Mouse (Mus musculus): ENCODE measurements at regions not wholly inside any gene's neighbourhood (a gene's known extent, or its start where the extent isn't known, plus 50 kb on each side); places are given as distances from the start of the nearest gene placed in this dataset.

- Histone ChIP-seq H3K36me3 (ENCODE audit: control insufficient read depth, insufficient read depth, low read length) (no peaks in the 10 kb centered on the region), H3K9ac (ENCODE audit: low read depth, low read length) (no peak overlapping the region), H3K27me3 (replicated peaks; ENCODE audit: control insufficient read depth, insufficient read depth, low read length) (no peaks in the 10 kb centered on the region), H3K4me3 (ENCODE audit: low read length) (no peak overlapping the region), H3K4me1 (ENCODE audit: control insufficient read depth, insufficient read depth, low read depth, low read length) (peaks cover 9% of the 10 kb centered on the region), H3K9me3 (ENCODE audit: control insufficient read depth, low read length) (no peaks in the 10 kb centered on the region), H3K4me2 (ENCODE audit: low read length) (no peak overlapping the region), H3K27ac (ENCODE audit: low read depth, low read length) (no peak overlapping the region)
- WGBS: no CpG with 5 or more reads among the region's 2 CpGs
- ATAC-seq: peak; percentile 74
Measured at GRCm38 (mm10) chr8:128024774-128025222, 333.6 kb upstream of the Nrp1 start.

GRCm38 (mm10) chr8:128025251-128025856, 333.1 kb upstream of the Nrp1 start:
- 29% methylated on average over 7 of the region's 7 CpGs for WGBS
- Histone ChIP-seq H3K4me2 (ENCODE audit: low read length) (no peak overlapping the region), H3K9me3 (ENCODE audit: control insufficient read depth, low read length) (no peaks in the 10 kb centered on the region), H3K4me3 (ENCODE audit: low read length) (no peak overlapping the region), H3K9ac (ENCODE audit: low read depth, low read length) (no peak overlapping the region; the same call in 1 of the 2 replicates), H3K4me1 (ENCODE audit: control insufficient read depth, insufficient read depth, low read depth, low read length) (peaks cover 9% of the 10 kb centered on the region), H3K27ac (ENCODE audit: low read depth, low read length) (peak overlapping the region; percentile 63; the same call in 1 of the 2 replicates), H3K27me3 (replicated peaks; ENCODE audit: control insufficient read depth, insufficient read depth, low read length) (no peaks in the 10 kb centered on the region), H3K36me3 (ENCODE audit: control insufficient read depth, insufficient read depth, low read length) (no peaks in the 10 kb centered on the region)
- ATAC-seq: peak; percentile 91

- no peak for ATAC-seq
- no peak overlapping the region for H3K27ac ChIP-seq (ENCODE audit: low read depth, low read length)
- no peak overlapping the region for H3K9ac ChIP-seq (ENCODE audit: low read depth, low read length)
- no peak overlapping the region for H3K4me3 ChIP-seq (ENCODE audit: low read length)
- H3K36me3 ChIP-seq (ENCODE audit: control insufficient read depth, insufficient read depth, low read length): no peaks in the 10 kb centered on the region
- no peaks in the 10 kb centered on the region for H3K9me3 ChIP-seq (ENCODE audit: control insufficient read depth, low read length)
- H3K4me1 ChIP-seq (ENCODE audit: control insufficient read depth, insufficient read depth, low read depth, low read length): peaks cover 9% of the 10 kb centered on the region
- no peaks in the 10 kb centered on the region for H3K27me3 ChIP-seq (replicated peaks; ENCODE audit: control insufficient read depth, insufficient read depth, low read length)
- 56% methylated on average over 2 of the region's 2 CpGs for WGBS
- no peak overlapping the region for H3K4me2 ChIP-seq (ENCODE audit: low read length)
Measured at GRCm38 (mm10) chr8:128026981-128027380, 331.4 kb upstream of the Nrp1 start.

DNA sequence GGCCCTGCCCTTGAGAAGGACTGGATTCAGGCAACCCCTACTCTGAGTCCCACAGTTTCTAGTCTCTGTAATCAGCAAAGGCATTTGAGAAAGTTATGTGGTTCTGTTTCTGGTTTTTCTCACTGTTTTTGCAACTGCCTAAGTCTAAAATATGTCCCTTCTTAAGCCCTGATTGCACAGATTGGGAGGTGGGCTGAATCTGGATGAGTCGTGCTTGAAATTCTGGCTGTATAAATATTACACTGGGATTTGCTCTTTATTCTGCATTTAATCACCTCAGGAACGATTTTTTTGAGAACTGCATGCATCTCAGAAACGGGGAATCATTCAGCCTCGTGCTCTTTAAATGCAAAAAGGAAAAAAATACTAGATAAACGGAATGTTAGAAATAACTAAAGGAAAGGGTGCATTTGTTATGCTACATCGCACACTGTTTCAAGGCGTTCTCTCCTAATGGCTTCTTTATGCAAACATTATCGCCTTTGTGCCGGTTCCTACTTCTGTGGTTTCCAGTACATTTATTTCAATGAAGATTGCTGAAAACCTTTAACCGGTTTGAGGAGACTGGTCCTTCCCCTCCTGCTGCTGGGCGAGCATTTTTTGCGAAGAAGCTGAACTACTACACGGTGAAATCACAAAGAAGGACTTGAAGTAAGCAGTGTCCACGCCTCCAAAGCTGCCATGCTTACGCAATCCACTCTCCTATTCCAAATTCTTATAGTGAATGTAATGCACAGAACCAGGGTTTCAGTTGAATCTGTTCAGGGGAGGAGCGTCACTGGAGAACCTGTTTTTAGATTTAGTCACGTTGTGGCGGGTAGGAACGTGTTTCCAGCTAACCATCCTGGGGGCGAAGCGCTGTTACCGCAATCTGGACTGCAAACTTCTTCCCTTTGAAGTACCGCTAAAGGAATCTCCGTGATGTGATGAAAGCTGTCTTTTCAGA, 327.8 kb upstream of the Nrp1 start:
- H3K27me3 ChIP-seq (replicated peaks; ENCODE audit: control insufficient read depth, insufficient read depth, low read length): no peaks in the 10 kb centered on the region
- peak overlapping the region; percentile 31; the same call in 1 of the 2 replicates for H3K27ac ChIP-seq (ENCODE audit: low read depth, low read length)
- H3K4me1 ChIP-seq (ENCODE audit: control insufficient read depth, insufficient read depth, low read depth, low read length): no peaks in the 10 kb centered on the region; the same call in 1 of the 2 replicates
- WGBS: 66% methylated on average over 24 of the region's 24 CpGs
- no peaks in the 10 kb centered on the region for H3K9me3 ChIP-seq (ENCODE audit: control insufficient read depth, low read length)
- H3K36me3 ChIP-seq (ENCODE audit: control insufficient read depth, insufficient read depth, low read length): no peaks in the 10 kb centered on the region
- H3K9ac ChIP-seq (ENCODE audit: low read depth, low read length): no peak overlapping the region
- no peak for ATAC-seq
- no peak overlapping the region for H3K4me3 ChIP-seq (ENCODE audit: low read length)
- peak overlapping the region; percentile 18; the same call in 1 of the 2 replicates for H3K4me2 ChIP-seq (ENCODE audit: low read length)

GRCm38 (mm10) chr8:128034127-128034526, 324.3 kb upstream of the Nrp1 start:
- 75% methylated on average over 6 of the region's 6 CpGs for WGBS
- Histone ChIP-seq H3K4me1 (ENCODE audit: control insufficient read depth, insufficient read depth, low read depth, low read length) (no peaks in the 10 kb centered on the region; the same call in 1 of the 2 replicates), H3K27ac (ENCODE audit: low read depth, low read length) (no peak overlapping the region), H3K9me3 (ENCODE audit: control insufficient read depth, low read length) (no peaks in the 10 kb centered on the region), H3K27me3 (replicated peaks; ENCODE audit: control insufficient read depth, insufficient read depth, low read length) (no peaks in the 10 kb centered on the region), H3K36me3 (ENCODE audit: control insufficient read depth, insufficient read depth, low read length) (no peaks in the 10 kb centered on the region), H3K9ac (ENCODE audit: low read depth, low read length) (no peak overlapping the region), H3K4me2 (ENCODE audit: low read length) (no peak overlapping the region), H3K4me3 (ENCODE audit: low read length) (no peak overlapping the region)
- ATAC-seq: no peak

GRCm38 (mm10) chr8:128035672-128036071, 322.7 kb upstream of the Nrp1 start:
- H3K4me2 ChIP-seq (ENCODE audit: low read length): no peak overlapping the region
- H3K27ac ChIP-seq (ENCODE audit: low read depth, low read length): no peak overlapping the region
- no peak overlapping the region for H3K9ac ChIP-seq (ENCODE audit: low read depth, low read length)
- H3K9me3 ChIP-seq (ENCODE audit: control insufficient read depth, low read length): no peaks in the 10 kb centered on the region
- no peaks in the 10 kb centered on the region for H3K36me3 ChIP-seq (ENCODE audit: control insufficient read depth, insufficient read depth, low read length)
- no peaks in the 10 kb centered on the region; the same call in 1 of the 2 replicates for H3K4me1 ChIP-seq (ENCODE audit: control insufficient read depth, insufficient read depth, low read depth, low read length)
- 63% methylated on average over 3 of the region's 3 CpGs for WGBS
- no peaks in the 10 kb centered on the region for H3K27me3 ChIP-seq (replicated peaks; ENCODE audit: control insufficient read depth, insufficient read depth, low read length)
- ATAC-seq: no peak
- no peak overlapping the region for H3K4me3 ChIP-seq (ENCODE audit: low read length)

- WGBS: 84% methylated on average over 6 of the region's 6 CpGs
- no peak overlapping the region for H3K27ac ChIP-seq (ENCODE audit: low read depth, low read length)
- no peak overlapping the region for H3K4me2 ChIP-seq (ENCODE audit: low read length)
- H3K9ac ChIP-seq (ENCODE audit: low read depth, low read length): no peak overlapping the region
- ATAC-seq: no peak
- H3K27me3 ChIP-seq (replicated peaks; ENCODE audit: control insufficient read depth, insufficient read depth, low read length): no peaks in the 10 kb centered on the region
- H3K9me3 ChIP-seq (ENCODE audit: control insufficient read depth, low read length): no peaks in the 10 kb centered on the region
- no peaks in the 10 kb centered on the region for H3K36me3 ChIP-seq (ENCODE audit: control insufficient read depth, insufficient read depth, low read length)
- no peak overlapping the region for H3K4me3 ChIP-seq (ENCODE audit: low read length)
- H3K4me1 ChIP-seq (ENCODE audit: control insufficient read depth, insufficient read depth, low read depth, low read length): no peaks in the 10 kb centered on the region
Measured at GRCm38 (mm10) chr8:128039341-128040064, 318.9 kb upstream of the Nrp1 start.

- Histone ChIP-seq H3K9me3 (ENCODE audit: control insufficient read depth, low read length) (no peaks in the 10 kb centered on the region), H3K36me3 (ENCODE audit: control insufficient read depth, insufficient read depth, low read length) (no peaks in the 10 kb centered on the region), H3K9ac (ENCODE audit: low read depth, low read length) (no peak overlapping the region), H3K4me2 (ENCODE audit: low read length) (no peak overlapping the region), H3K27ac (ENCODE audit: low read depth, low read length) (no peak overlapping the region), H3K4me1 (ENCODE audit: control insufficient read depth, insufficient read depth, low read depth, low read length) (no peaks in the 10 kb centered on the region), H3K4me3 (ENCODE audit: low read length) (no peak overlapping the region), H3K27me3 (replicated peaks; ENCODE audit: control insufficient read depth, insufficient read depth, low read length) (no peaks in the 10 kb centered on the region)
- no peak for ATAC-seq
- WGBS: 48% methylated on average over 2 of the region's 2 CpGs
Measured at GRCm38 (mm10) chr8:128042877-128043276, 315.5 kb upstream of the Nrp1 start.

DNA sequence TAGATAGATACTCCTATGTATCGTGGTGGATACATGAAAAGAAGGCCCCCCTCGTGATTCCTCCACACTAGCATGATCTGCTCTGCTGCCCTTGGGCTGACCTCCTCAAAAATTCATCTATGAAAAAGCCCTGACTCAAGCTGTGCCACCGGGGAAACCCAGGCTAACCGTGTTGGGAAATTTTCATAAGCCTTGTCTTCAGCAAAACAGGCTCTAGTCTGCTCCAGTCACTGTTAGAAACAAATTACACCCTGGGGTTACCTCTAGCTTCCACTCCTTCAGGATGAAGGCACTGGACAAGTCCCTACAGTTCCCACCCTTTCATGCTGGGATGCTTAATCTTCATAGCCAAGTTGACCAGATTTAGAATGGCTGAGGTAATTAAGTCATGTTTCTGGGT, 315.0 kb upstream of the Nrp1 start:
- H3K9ac ChIP-seq (ENCODE audit: low read depth, low read length): no peak overlapping the region
- no peak for ATAC-seq
- 64% methylated on average over 4 of the region's 4 CpGs for WGBS

More for the DNA sequence above, 315.0 kb upstream of the Nrp1 start:
- Histone ChIP-seq H3K4me1 (ENCODE audit: control insufficient read depth, insufficient read depth, low read depth, low read length) (no peaks in the 10 kb centered on the region), H3K4me3 (ENCODE audit: low read length) (no peak overlapping the region), H3K9me3 (ENCODE audit: control insufficient read depth, low read length) (no peaks in the 10 kb centered on the region), H3K27me3 (replicated peaks; ENCODE audit: control insufficient read depth, insufficient read depth, low read length) (no peaks in the 10 kb centered on the region), H3K27ac (ENCODE audit: low read depth, low read length) (no peak overlapping the region), H3K4me2 (ENCODE audit: low read length) (no peak overlapping the region), H3K36me3 (ENCODE audit: control insufficient read depth, insufficient read depth, low read length) (no peaks in the 10 kb centered on the region)

Measured in hindbrain, embryonic 16.5 days (tissue).